Mouse (Mus musculus): ENCODE results near the gene Gm21988.

Gene Gm21988

GRCm38 (mm10) chr11:70239541-70240279, at the start of gene Gm21988, which contains the start of gene Rnasek:
Gm21988 (minus strand) TSS chr11:70239830.
Rnasek (minus strand) TSS chr11:70239842.
- DNase-seq = peak; percentile 89

GRCm38 (mm10) chr11:70289236-70289635, 49.6 kb upstream of the Gm21988 start:
- peak; percentile 27 for DNase-seq

DNA sequence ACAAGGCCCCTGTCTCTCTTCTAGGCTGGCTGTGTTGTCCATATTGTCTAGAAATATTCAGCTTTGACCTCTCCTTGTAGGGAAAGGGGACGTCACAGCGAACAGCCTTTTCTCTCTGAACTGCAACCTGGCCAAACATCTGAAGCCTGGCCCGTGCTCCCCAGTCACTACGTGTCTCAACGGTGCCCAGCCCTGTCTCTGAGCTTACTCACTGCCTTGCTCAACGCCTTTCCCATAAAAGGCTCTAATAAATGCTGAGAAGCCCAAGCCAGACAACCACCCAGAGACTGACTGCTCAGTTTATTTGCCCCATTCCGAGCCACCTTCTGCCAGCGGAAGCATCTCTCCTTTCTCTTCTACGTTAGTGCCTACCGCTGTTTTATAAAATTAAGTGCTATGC, 48.5 kb upstream of the Gm21988 start:
- no peak for DNase-seq

- no peak for DNase-seq
Measured at GRCm38 (mm10) chr11:70285686-70286085, 46.1 kb upstream of the Gm21988 start.

- peak; percentile 32 for DNase-seq
Measured at GRCm38 (mm10) chr11:70284757-70285156, 45.1 kb upstream of the Gm21988 start.

DNA sequence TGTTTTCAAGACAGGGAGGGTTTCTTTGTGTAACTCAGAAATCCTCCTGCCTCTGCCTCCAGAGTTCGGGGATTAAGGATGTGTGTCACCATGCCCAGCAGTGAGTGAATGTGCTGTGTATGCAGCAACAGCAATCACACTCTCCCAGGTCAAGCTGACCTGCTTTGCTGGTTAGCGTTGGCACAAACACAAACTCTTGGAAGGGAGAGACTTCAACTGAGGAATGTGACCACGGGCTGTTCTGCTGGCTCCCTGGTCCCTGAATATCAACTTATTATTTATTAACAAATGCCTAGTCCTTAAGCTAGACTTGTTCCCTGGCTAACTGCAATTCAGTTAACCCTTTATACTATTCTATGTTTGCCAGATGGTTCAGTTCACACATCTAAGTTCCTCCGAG, 44.0 kb upstream of the Gm21988 start:
- DNase-seq = peak; percentile 23

DNA sequence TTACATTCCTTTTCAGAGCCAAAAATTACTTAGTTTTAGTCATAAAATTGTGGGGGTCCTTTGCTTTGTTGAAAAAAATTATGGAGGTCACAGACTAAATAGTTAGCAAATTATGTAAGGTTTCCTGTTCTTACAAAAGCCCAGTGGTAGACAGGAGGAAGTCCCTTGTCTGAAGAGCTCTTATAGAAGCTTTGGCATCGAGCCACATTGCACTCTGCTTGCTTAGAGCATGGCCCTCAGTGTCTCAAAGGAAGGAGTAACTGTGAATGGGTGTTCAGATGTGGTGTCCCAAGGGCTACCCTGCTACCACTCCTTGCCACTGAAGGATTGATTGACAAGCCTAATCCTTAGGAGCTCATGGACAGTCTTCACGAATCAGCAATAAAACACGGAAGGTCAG, 40.8 kb upstream of the Gm21988 start:
- DNase-seq = peak; percentile 63

DNA sequence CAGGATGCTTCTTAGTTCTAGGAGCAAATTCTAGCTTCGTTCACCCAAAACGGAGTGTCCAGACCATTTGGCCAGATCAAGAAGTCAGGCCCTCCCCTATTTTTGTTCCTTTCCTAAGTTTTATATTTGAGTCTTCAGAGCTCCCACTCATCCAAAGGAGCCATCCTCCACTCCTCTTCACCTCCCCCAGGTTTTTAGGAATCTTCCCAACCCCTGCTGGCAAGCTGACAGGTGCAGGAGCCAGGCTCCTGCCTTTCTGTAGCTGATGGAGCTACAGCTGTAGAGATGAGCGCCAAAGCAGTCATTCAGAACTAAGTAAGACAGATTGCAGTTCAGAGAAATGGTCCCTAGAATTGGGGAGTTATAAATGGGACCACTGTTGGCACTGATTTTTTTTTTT, 39.3 kb upstream of the Gm21988 start:
- no peak for DNase-seq

DNA sequence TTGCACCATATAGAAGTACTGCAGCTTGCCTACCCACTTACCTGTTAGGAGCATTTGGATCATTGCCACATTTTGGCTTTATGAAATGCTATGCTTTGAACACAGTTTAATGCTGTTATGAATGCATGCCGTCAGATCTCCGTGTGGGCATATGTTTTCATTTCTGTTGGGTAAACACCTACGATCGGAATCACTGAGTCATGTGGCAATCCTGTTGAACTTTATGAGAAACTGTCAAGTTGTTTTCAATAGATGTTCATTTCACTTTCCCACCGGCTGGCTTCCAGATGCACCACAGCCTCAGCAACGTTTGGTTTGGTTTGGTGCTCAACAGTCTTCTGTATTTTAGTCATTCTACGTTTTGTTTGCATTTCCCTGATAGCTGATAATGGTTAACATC, 32.0 kb upstream of the Gm21988 start:
- no peak for DNase-seq

DNA sequence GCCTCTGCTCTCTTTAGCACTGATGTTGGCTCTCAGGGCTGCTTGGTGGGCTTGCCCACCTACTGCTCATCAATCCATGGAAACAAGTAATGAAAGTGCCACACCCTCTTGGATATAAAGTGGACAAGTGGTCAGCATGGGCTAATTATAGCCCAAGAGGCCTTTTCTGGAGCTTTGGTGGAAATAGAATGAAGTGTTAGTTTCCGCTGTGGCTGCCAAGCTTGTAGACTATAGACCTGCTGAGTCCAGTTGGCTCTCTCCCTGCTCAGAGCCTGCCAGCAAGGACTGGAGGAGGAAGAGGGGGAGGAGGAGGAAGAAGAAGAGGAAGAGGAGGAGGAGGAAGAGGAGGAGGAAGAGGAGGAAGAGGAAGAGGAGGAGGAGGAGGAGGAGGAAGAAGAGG, 26.8 kb upstream of the Gm21988 start:
- DNase-seq = peak; percentile 15

DNA sequence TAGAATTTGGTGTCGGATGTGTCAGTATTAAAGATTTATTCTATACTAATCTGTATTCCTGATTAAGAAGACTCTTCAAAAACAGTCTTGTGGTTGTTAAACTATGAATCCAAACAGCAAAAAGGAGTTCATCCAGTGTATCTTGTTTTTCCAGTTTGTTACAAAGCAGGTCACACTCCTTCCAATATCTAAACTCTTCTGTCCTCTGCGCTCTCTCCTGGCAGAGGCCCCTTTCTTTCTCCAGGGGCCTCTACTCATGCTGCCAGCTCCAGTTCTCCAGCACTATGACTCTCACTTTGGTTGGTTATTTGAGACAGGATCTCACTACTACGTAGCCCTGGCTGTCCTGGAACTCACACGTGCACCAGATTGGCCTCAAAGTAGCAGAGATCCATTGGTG, 26.2 kb upstream of the Gm21988 start:
- DNase-seq = no peak

DNA sequence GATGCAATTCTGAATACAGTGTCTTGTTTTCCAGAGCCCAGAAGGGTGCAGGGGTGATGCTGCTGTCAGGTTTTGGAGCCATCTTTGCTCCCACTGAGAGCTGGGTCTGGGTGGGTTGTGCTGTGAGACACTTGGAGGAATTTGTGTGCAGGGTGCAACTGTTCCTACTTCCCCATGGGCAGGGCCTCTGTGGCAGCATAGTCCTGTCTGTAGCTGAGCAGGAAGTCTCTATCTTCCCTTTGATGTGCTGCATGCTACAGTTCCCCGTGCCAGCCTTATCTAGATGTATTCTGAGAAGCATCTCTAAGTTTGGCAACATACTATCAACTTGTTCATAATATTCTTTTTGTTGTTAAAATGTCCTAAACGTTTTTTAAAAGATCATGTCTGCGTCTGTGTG, 25.6 kb upstream of the Gm21988 start:
- no peak for DNase-seq

DNA sequence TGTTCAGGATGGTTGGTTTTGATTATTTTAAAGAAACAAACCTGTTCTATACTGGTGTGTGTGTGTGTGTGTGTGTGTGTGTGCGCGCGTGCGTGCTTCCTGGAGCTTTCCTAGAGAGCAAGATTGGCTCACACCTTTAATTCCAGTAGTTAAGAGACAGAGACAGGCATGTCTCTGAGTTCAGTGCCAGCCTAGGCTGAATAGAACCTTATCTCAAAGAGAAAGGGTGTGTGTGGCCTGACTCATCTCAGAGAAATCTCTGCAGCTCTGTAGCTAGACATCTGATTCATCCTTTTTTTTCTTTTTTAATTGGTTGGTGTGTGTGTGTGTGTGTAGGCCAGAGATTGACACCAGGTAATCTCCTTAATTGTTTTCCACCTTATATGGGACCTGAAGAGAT, 19.4 kb upstream of the Gm21988 start:
- no peak for DNase-seq

- peak; percentile 72 for DNase-seq
Measured at GRCm38 (mm10) chr11:70254931-70255531, 15.4 kb upstream of the Gm21988 start, which contains the start of gene Alox12. Alox12 (minus strand) TSS chr11:70255353.

GRCm38 (mm10) chr11:70254337-70254736, 14.7 kb upstream of the Gm21988 start:
- DNase-seq = no peak

DNA sequence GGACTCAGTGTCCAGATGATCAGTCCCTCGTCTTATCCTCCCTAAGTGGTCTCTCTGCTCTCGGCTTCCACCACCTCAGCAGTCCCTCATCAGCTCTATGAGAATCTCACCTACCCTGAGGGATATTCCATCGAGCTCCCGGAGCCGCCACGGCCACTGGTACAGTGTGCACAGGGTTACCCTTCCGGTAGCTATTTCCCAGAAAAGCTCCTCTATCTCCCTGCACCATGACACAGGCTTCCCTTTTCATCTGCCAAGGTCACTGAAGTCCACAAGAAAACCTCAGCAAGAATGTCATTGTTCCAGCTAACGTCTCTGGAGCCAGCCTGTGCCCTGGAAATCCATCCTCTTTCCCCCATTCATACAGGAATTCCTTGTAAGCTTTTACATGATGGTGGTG, 12.2 kb upstream of the Gm21988 start:
- DNase-seq = no peak

DNA sequence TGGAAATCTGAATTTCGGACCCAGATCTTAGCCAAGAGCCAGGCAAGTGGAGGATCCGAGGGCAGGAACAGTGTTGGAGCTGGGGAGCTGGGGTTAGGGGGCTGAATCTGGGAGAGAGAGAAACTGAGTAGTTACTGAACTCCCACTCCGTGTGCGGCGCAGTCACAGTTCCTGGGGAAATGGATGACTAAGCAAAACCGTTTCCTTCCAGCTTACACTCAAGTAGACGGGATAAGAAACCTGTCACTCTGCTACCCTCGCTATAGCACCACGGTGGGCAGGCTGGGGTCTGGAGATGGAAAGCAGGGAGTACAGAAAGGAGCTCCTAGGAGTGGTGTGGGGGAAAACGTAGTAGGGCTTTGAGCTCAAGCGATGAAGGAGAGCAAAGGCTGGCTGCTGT, 10.5 kb upstream of the Gm21988 start:
- no peak for DNase-seq

DNA sequence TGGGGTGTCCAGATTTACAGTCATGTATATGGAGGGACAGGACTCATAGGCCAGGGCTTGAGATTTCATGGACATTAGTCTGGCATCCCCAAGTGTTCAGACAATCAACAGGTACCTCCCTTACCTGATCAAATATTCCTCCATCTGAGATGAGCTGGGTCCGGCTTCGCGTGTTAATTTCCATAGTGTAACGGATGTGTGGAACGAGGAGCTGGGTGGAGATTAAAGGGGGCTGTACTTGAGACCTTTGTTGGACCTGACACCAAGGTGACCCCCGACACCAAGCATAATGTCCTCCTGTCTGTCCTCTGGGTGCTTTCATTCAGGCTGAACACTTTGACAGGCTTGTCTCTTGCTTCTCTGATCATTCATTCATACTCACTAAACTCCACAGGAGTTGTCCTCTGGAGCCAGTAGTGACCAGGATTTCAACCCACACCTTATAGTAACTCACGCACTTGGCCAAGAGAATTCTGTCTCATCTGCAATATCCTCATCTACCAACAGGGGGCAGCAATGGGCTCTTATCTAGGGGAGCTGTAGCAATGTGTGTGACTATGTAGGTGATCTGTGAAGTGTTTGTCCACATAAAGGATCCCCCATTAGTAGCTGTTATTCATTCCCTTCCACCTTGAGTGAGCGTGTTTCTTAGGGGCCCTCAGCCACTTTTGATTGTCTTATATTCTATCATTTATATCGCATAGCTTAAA, 7.7 kb upstream of the Gm21988 start:
- DNase-seq = peak; percentile 73

GRCm38 (mm10) chr11:70242591-70242990, 3.0 kb upstream of the Gm21988 start:
- DNase-seq = no peak

DNA sequence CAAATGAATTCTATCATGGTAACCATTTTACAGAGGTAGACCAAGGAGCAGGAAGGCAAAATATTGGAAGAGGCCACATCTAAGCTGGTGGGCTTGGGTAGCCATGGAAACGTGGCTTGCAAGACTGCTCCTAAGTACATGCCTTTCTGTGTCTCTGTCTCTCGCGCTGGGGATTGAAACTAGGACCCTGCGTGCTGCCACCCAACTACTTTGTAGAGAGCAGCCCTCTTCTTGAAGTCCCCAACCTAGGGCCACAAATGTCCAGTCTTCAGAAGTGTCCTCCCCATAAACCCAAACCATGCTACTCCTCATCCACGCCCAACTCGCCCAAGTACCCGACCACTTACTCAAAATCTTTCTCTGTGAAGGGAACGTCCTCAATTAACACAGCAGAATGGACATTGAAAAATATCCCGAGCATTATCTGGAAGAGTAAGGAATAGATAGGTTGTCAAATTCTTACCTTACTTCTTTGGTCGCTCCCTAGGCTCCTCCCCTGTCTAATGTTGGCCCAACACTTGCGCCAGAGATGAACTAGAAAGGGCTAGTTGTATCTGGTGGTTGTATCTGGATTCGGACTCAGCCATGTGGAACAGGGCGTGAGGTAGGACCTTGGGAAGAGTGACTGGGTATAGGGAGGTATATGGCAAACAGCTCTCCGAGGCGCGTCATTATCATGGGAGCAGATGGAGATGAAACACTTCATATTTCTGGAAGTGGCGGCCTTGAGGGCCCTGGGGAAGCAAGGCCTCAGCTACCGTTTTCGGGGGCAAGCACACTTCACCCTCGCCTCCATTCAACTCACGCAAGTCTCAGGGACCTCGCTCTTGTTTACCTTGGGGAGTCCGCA, 814 bp downstream of the Gm21988 start:
- peak; percentile 44 for DNase-seq

- DNase-seq = peak; percentile 98
Measured at GRCm38 (mm10) chr11:70237457-70238167, 2.0 kb downstream of the Gm21988 start, which contains the start of gene 0610010K14Rik. 0610010K14Rik (minus strand) TSS chr11:70237914.

DNA sequence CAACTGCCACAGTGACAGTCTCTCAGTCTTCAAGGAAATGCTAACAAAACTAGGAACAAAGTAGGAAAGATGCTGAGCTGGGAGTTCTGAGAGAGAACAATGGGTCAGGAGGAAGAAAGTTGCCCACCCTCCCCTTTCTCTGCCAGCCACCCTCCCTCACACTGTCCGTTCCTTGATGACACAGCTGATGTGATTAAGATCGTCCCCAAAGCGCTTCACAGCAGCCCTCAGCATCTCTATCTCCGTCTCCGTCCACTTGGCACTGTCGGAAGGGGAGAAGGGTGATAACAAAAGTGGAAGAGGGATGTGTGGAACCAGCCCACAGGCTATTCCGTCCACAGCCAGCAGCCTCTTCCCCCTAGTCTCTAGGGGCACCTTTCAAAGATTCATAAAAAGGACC, 2.9 kb downstream of the Gm21988 start:
- DNase-seq = peak; percentile 32
